Mouse (Mus musculus): ENCODE data around the gene Spen. TPM values are rescaled to one million over a fixed set of nuclear protein-coding genes. Genes with fewer than 3 reads are reported as not detected.
"Not testable (repeated sequence)": the region's sequence is repeated elsewhere in the genome, so short reads cannot be mapped to it uniquely, and the experiment has no call there.

Spen gene
- polyA plus RNA-seq, 1 experiment from 2014 or later = 22.0 TPM

DNA sequence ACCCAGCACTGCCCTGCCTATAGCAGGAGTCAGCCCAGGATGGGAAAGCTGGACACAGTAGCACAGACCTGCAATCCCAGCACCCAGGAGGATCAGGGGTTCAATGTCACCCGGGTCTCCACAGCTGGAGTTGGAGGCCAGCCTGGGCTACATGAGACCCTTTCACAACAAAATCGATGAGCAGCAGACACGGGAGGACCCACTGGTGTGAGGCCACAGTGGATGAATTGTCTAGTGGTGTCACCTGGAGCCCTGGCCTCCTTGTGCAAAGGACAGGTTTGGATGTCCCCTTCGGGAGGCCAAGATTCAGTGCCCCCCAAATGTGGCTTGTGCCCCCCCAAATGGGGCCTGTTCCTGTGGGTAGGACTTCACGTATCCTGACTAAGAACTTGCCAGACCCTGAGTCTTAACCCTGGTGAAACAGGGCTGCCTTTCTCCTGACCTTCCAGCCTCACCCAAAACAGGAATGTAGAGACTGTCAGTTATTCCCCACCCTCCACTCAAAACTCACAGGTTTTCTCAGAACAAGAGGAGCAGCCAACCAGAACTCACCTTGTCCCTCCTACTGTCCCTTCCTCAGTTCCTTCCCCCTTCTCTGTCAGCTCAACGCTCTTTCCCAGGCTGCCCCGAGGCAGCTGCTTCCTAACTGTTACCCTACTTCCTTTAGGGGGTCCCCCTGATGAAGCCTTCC lies 34.4 kb upstream of the Spen start:
- H3K4me1 ChIP-seq (replicated peaks; ENCODE audit: control insufficient read depth, insufficient read depth, low read length) = no peaks in the 10 kb centered on the region
- H3K27me3 ChIP-seq (ENCODE audit: control insufficient read depth, insufficient read depth, low read length) = no peaks in the 10 kb centered on the region
- H3K27ac ChIP-seq (ENCODE audit: low read depth, low read length) = no peak overlapping the region
- WGBS = 82% methylated on average over 7 of the region's 7 CpGs
- DNase-seq (ENCODE audit: low spot score) (no peak), ATAC-seq (ENCODE audit: low FRiP score) (no peak)
- no peaks in the 10 kb centered on the region for H3K9me3 ChIP-seq (ENCODE audit: control insufficient read depth, low read length)
- H3K4me2 ChIP-seq (replicated peaks; ENCODE audit: low read depth, low read length) = no peak overlapping the region
- no peak overlapping the region for H3K4me3 ChIP-seq (ENCODE audit: low read depth, low read length)
- no peak overlapping the region for H3K9ac ChIP-seq (ENCODE audit: low read depth, low read length)
- H3K36me3 ChIP-seq (ENCODE audit: control insufficient read depth, insufficient read depth, low read length) = no peaks in the 10 kb centered on the region

- H3K4me3 ChIP-seq (ENCODE audit: low read depth, low read length) = no peak overlapping the region
- DNase-seq (ENCODE audit: low spot score) (no peak), ATAC-seq (ENCODE audit: low FRiP score) (no peak)
- no peak overlapping the region for H3K9ac ChIP-seq (ENCODE audit: low read depth, low read length)
- 78% methylated on average over 10 of the region's 10 CpGs for WGBS
- no peaks in the 10 kb centered on the region for H3K4me1 ChIP-seq (replicated peaks; ENCODE audit: control insufficient read depth, insufficient read depth, low read length)
- H3K36me3 ChIP-seq (ENCODE audit: control insufficient read depth, insufficient read depth, low read length) = no peaks in the 10 kb centered on the region
- H3K9me3 ChIP-seq (ENCODE audit: control insufficient read depth, low read length) = no peaks in the 10 kb centered on the region
- no peak overlapping the region for H3K4me2 ChIP-seq (replicated peaks; ENCODE audit: low read depth, low read length)
- H3K27me3 ChIP-seq (ENCODE audit: control insufficient read depth, insufficient read depth, low read length) = no peaks in the 10 kb centered on the region
- no peak overlapping the region for H3K27ac ChIP-seq (ENCODE audit: low read depth, low read length)
These were observed 33.5 kb upstream of the Spen start for GRCm38 (mm10) chr4:141571934-141572333.

GRCm38 (mm10) chr4:141571337-141571739 lies 32.9 kb upstream of the Spen start:
- Histone ChIP-seq H3K27ac (ENCODE audit: low read depth, low read length) (no peak overlapping the region), H3K27me3 (ENCODE audit: control insufficient read depth, insufficient read depth, low read length) (no peaks in the 10 kb centered on the region), H3K4me3 (ENCODE audit: low read depth, low read length) (no peak overlapping the region), H3K36me3 (ENCODE audit: control insufficient read depth, insufficient read depth, low read length) (no peaks in the 10 kb centered on the region), H3K4me2 (replicated peaks; ENCODE audit: low read depth, low read length) (no peak overlapping the region), H3K4me1 (replicated peaks; ENCODE audit: control insufficient read depth, insufficient read depth, low read length) (no peaks in the 10 kb centered on the region), H3K9ac (ENCODE audit: low read depth, low read length) (no peak overlapping the region), H3K9me3 (ENCODE audit: control insufficient read depth, low read length) (no peaks in the 10 kb centered on the region)
- WGBS = 71% methylated on average over 6 of the region's 6 CpGs
- DNase-seq (ENCODE audit: low spot score) = no peak
- ATAC-seq (ENCODE audit: low FRiP score) = no peak

GRCm38 (mm10) chr4:141570821-141571220 lies 32.4 kb upstream of the Spen start:
- DNase-seq (ENCODE audit: low spot score) (no peak), ATAC-seq (ENCODE audit: low FRiP score) (no peak)
- no peaks in the 10 kb centered on the region for H3K27me3 ChIP-seq (ENCODE audit: control insufficient read depth, insufficient read depth, low read length)
- H3K9me3 ChIP-seq (ENCODE audit: control insufficient read depth, low read length) = no peaks in the 10 kb centered on the region
- no peaks in the 10 kb centered on the region for H3K36me3 ChIP-seq (ENCODE audit: control insufficient read depth, insufficient read depth, low read length)
- no peak overlapping the region for H3K4me3 ChIP-seq (ENCODE audit: low read depth, low read length)
- no peaks in the 10 kb centered on the region for H3K4me1 ChIP-seq (replicated peaks; ENCODE audit: control insufficient read depth, insufficient read depth, low read length)
- no peak overlapping the region for H3K27ac ChIP-seq (ENCODE audit: low read depth, low read length)
- H3K4me2 ChIP-seq (replicated peaks; ENCODE audit: low read depth, low read length) = no peak overlapping the region
- H3K9ac ChIP-seq (ENCODE audit: low read depth, low read length) = no peak overlapping the region
- 100% methylated on average over 1 of the region's 1 CpGs for WGBS

DNA sequence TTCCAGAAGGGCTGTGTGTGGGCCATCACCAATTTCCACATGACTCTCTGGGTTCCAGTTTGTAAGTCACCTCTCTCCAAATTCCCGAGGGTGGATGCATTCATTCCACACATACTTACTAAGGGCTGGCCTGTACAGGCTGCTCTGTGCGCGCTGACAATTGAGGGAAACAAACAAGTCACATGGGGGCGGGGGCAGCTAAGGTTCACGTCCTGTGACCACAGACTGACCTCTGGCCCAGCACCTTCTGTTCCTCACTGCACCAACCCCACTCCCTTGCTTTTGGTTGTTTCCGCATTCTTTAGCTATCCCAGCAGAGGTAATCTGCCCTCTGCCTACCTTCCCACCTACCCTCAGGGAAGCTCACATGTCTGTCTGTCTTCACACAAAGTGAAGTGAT lies 31.6 kb upstream of the Spen start:
- H3K4me1 ChIP-seq (replicated peaks; ENCODE audit: control insufficient read depth, insufficient read depth, low read length) = no peaks in the 10 kb centered on the region
- no peak overlapping the region for H3K4me3 ChIP-seq (ENCODE audit: low read depth, low read length)
- H3K36me3 ChIP-seq (ENCODE audit: control insufficient read depth, insufficient read depth, low read length) = no peaks in the 10 kb centered on the region
- H3K27ac ChIP-seq (ENCODE audit: low read depth, low read length) = no peak overlapping the region
- H3K4me2 ChIP-seq (replicated peaks; ENCODE audit: low read depth, low read length) = no peak overlapping the region
- WGBS = 65% methylated on average over 6 of the region's 6 CpGs
- H3K27me3 ChIP-seq (ENCODE audit: control insufficient read depth, insufficient read depth, low read length) = no peaks in the 10 kb centered on the region
- H3K9ac ChIP-seq (ENCODE audit: low read depth, low read length) = no peak overlapping the region
- H3K9me3 ChIP-seq (ENCODE audit: control insufficient read depth, low read length) = no peaks in the 10 kb centered on the region
- no peak for ATAC-seq (ENCODE audit: low FRiP score)
- no peak for DNase-seq (ENCODE audit: low spot score)

- ATAC-seq (ENCODE audit: low FRiP score) (no peak), DNase-seq (ENCODE audit: low spot score) (no peak)
- no peaks in the 10 kb centered on the region for H3K27me3 ChIP-seq (ENCODE audit: control insufficient read depth, insufficient read depth, low read length)
- no peak overlapping the region for H3K4me2 ChIP-seq (replicated peaks; ENCODE audit: low read depth, low read length)
- no peaks in the 10 kb centered on the region for H3K9me3 ChIP-seq (ENCODE audit: control insufficient read depth, low read length)
- no peaks in the 10 kb centered on the region for H3K36me3 ChIP-seq (ENCODE audit: control insufficient read depth, insufficient read depth, low read length)
- H3K4me1 ChIP-seq (replicated peaks; ENCODE audit: control insufficient read depth, insufficient read depth, low read length) = no peaks in the 10 kb centered on the region
- no peak overlapping the region for H3K9ac ChIP-seq (ENCODE audit: low read depth, low read length)
- no peak overlapping the region for H3K27ac ChIP-seq (ENCODE audit: low read depth, low read length)
- WGBS = 88% methylated on average over 5 of the region's 5 CpGs
- no peak overlapping the region for H3K4me3 ChIP-seq (ENCODE audit: low read depth, low read length)
These were observed 30.6 kb upstream of the Spen start for GRCm38 (mm10) chr4:141568966-141569365.

DNA sequence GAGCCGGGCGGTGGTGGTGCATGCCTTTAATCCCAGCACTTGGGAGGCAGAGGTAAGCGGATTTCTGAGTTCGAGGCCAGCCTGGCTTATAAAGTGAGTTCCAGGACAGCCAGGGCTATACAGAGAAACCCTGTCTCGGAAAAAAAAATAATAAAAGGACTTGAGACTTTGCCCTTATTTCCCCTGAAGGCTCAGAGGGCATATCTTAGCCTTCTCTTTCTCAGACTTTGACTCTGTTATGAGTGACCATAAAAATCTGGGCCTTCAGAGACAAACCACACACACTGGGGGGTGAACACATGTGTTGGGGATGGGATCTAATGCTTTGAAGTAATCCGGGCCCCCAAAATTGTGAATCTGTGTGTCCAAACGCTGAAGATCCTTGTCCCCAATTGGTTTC lies 28.8 kb upstream of the Spen start:
- H3K27ac ChIP-seq (ENCODE audit: low read depth, low read length); ATAC-seq (ENCODE audit: low FRiP score); H3K9me3 ChIP-seq (ENCODE audit: control insufficient read depth, low read length); H3K27me3 ChIP-seq (ENCODE audit: control insufficient read depth, insufficient read depth, low read length); H3K36me3 ChIP-seq (ENCODE audit: control insufficient read depth, insufficient read depth, low read length); H3K4me1 ChIP-seq (replicated peaks; ENCODE audit: control insufficient read depth, insufficient read depth, low read length); H3K4me3 ChIP-seq (ENCODE audit: low read depth, low read length); H3K4me2 ChIP-seq (replicated peaks; ENCODE audit: low read depth, low read length); H3K9ac ChIP-seq (ENCODE audit: low read depth, low read length); DNase-seq (ENCODE audit: low spot score): not testable (repeated sequence)
- 91% methylated on average over 7 of the region's 7 CpGs for WGBS

GRCm38 (mm10) chr4:141566187-141566586 lies 27.8 kb upstream of the Spen start:
- H3K4me3 ChIP-seq (ENCODE audit: low read depth, low read length) = no peak overlapping the region
- H3K36me3 ChIP-seq (ENCODE audit: control insufficient read depth, insufficient read depth, low read length) = no peaks in the 10 kb centered on the region
- no peaks in the 10 kb centered on the region for H3K27me3 ChIP-seq (ENCODE audit: control insufficient read depth, insufficient read depth, low read length)
- H3K9ac ChIP-seq (ENCODE audit: low read depth, low read length) = no peak overlapping the region
- ATAC-seq (ENCODE audit: low FRiP score) (no peak), DNase-seq (ENCODE audit: low spot score) (no peak)
- no peak overlapping the region for H3K27ac ChIP-seq (ENCODE audit: low read depth, low read length)
- WGBS = 87% methylated on average over 6 of the region's 6 CpGs
- no peak overlapping the region for H3K4me2 ChIP-seq (replicated peaks; ENCODE audit: low read depth, low read length)
- H3K9me3 ChIP-seq (ENCODE audit: control insufficient read depth, low read length) = no peaks in the 10 kb centered on the region
- H3K4me1 ChIP-seq (replicated peaks; ENCODE audit: control insufficient read depth, insufficient read depth, low read length) = no peaks in the 10 kb centered on the region

DNA sequence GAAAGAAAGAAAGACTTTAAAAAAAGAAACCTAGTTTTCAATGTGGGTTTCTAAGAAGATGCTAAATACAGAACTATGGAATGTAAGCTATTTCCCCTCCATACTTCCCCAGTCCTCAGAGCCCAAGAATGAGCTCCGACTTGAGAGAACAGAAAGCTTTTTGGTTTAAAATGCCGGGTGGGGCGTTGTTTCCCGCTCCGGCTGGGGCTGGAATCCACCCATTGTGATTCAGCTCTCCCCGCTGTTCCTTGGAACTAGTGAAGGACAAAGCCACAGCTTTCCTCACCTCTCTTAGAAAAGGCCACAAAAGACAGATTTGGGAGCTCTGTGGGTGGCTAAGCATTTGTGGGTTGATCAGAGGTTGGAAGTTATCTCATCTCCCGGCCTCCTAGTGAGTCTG lies 26.9 kb upstream of the Spen start:
- WGBS = 41% methylated on average over 7 of the region's 7 CpGs
- Histone ChIP-seq H3K27ac (ENCODE audit: low read depth, low read length) (no peak overlapping the region; the same call in 1 of the 2 replicates), H3K9me3 (ENCODE audit: control insufficient read depth, low read length) (no peaks in the 10 kb centered on the region), H3K4me3 (ENCODE audit: low read depth, low read length) (no peak overlapping the region), H3K9ac (ENCODE audit: low read depth, low read length) (no peak overlapping the region), H3K27me3 (ENCODE audit: control insufficient read depth, insufficient read depth, low read length) (no peaks in the 10 kb centered on the region), H3K4me1 (replicated peaks; ENCODE audit: control insufficient read depth, insufficient read depth, low read length) (no peaks in the 10 kb centered on the region), H3K36me3 (ENCODE audit: control insufficient read depth, insufficient read depth, low read length) (no peaks in the 10 kb centered on the region), H3K4me2 (replicated peaks; ENCODE audit: low read depth, low read length) (no peak overlapping the region)
- ATAC-seq (ENCODE audit: low FRiP score) (no peak), DNase-seq (ENCODE audit: low spot score) (no peak)
